Mouse (Mus musculus): ENCODE data around the gene Defb30. TPM values are rescaled to one million over a fixed set of nuclear protein-coding genes. Genes with fewer than 3 reads are reported as not detected.

The Defb30 gene
- total RNA-seq, 2 experiments from 2014 or later: not detected

Other genes starting within 250 kb of the Defb30 start
- gene Wdfy2, start 212.3 kb downstream of the Defb30 start, total RNA-seq (2021): 1 to 10 TPM; 6.8 to 7.7 TPM
- not detected for gene Defb48, start 65.5 kb downstream of the Defb30 start, total RNA-seq (2021)
- not detected for gene Defb47, start 51.9 kb downstream of the Defb30 start, total RNA-seq (2021)
- gene Defb43, start 38.2 kb downstream of the Defb30 start, total RNA-seq (2021): not detected
- gene Defb42, start 3.0 kb downstream of the Defb30 start, total RNA-seq (2021): under 1 TPM in 1 of 2 experiments, not detected in 1; 0.70 TPM